Mouse (Mus musculus): ENCODE results near the gene Cd300a.
"Not testable (repeated sequence)": the region's sequence is repeated elsewhere in the genome, so short reads cannot be mapped to it uniquely, and the experiment has no call there.

Cd300a gene

DNA sequence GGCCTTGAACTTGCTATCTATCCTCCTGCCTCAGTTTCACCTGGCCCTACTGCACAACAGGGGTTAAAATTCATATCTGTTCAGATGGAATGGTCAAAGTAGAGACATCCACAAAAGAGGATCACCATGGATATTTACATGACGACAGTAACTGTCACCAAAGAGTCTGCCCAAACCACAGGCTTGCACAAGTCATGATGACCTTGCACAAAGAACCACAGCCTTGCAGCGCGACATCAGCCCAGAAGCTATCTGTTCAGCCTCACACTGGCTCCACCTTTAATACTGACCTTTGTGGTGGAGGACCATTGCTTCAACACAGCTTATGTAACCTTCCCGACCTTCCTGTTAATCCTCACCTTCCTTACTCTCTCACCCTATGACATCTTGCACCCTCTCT lies 17.7 kb downstream of the Cd300a start:
- no peak for DNase-seq (ENCODE audit: low spot score)

- no peak for DNase-seq (ENCODE audit: low spot score)
Measured at GRCm38 (mm10) chr11:114908086-114908485, 18.2 kb downstream of the Cd300a start.

GRCm38 (mm10) chr11:114909538-114909937 lies 19.7 kb downstream of the Cd300a start:
- DNase-seq (ENCODE audit: low spot score), result not testable (repeated sequence)

GRCm38 (mm10) chr11:114912847-114913246 lies 23.0 kb downstream of the Cd300a start:
- peak; percentile 27 for DNase-seq (ENCODE audit: low spot score)

DNA sequence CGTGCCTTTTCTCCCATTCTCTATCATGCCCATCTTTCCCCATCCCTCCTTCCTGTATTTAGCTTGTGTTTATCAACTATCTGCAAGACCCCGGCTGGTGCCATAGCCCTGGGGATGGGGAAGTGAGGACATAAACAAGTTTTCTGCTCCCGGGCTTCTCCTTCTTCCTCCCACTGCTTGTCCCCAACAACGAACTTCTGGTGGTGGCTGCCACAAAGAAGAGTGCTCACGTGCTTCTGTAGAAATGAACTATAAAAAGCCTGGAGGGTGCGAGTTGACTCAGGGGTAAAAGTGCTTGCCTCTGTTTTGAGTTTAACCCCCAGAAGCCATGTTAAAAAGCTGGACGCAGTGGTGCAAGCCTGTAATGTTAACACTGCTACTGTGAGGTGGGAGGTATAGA lies 25.1 kb downstream of the Cd300a start:
- DNase-seq (ENCODE audit: low spot score), result no peak

DNA sequence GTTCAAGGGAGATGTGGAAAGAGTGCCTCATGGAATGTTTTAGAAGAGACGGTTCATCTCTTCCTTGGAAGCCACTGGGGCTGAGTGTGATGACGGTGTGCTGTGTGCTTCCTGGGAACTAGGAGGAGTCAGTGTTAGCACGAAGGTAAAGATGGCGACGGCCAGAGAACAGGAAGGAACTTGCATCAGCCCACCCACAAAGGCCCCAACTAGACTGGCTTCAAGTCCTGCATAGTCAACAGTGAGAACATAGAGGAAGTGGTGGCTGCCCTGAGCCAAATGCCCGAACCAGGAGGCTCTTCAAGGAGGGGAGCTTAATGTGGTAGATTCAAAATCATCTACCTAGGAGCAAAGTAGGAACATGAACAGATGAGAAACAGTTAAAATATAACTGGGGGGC lies 27.3 kb downstream of the Cd300a start:
- DNase-seq (ENCODE audit: low spot score), result no peak

DNA sequence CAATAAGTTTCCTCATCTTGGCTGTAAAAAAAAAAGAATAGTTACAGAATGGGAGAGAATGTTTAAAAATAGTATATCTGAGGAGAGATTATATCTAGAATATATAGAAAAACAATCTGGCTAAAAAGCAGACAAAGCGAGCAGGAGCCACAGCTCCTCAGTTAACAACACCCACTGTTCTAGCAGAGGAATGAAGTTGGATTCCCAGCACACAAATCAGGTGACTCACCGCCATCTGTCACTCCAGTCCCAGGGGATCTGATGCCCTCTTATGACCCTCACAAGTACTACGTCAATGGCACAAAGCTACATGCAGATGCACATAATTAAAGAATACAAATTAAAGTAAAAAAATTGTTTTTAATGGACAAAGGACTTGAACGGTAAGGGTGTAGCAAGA lies 32.6 kb downstream of the Cd300a start:
- no peak for DNase-seq (ENCODE audit: low spot score)

DNA sequence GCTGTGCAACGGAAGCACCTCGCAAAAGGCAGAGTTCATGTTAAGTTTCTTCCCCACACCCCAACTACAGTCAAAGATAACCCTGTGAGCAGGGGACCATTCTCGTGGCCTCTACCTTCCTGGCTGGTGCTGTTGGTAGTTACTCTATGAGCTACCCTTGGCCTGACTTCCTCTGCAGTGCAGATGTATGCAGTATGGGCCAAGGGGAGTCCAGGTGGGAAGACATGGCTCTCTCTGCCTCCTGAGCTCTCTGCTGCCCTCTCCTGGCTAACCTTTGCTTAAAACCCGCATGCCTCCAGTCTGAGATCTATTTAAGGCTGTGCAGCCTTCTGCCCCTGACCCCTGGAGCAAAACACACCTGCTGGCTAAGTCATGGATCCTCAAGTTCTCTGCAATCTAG lies 34.1 kb downstream of the Cd300a start:
- no peak for DNase-seq (ENCODE audit: low spot score)

DNA sequence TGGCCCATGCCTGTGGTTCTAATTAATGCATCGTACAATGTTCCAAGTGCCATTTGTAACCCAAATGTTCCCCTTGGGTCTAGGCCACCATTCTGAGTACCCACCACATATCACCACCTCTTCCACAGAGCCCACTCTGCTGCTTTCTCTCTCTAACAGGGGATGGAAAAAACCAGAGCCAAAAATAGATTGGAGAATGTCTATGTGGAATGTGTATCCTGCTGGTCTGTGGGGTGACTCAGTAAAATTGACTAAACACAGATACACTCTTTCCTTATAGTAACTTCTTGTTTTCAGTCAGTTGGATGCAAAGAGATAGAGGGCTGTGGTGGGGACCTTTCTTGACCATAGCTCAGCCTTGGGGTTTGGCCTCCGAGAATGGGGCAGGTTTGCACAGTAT lies 39.7 kb downstream of the Cd300a start:
- no peak for DNase-seq (ENCODE audit: low spot score)

- no peak for DNase-seq (ENCODE audit: low spot score)
Measured at GRCm38 (mm10) chr11:114931041-114931440, 41.2 kb downstream of the Cd300a start.

GRCm38 (mm10) chr11:114933591-114933990 lies 43.8 kb downstream of the Cd300a start:
- DNase-seq (ENCODE audit: low spot score), result no peak

DNA sequence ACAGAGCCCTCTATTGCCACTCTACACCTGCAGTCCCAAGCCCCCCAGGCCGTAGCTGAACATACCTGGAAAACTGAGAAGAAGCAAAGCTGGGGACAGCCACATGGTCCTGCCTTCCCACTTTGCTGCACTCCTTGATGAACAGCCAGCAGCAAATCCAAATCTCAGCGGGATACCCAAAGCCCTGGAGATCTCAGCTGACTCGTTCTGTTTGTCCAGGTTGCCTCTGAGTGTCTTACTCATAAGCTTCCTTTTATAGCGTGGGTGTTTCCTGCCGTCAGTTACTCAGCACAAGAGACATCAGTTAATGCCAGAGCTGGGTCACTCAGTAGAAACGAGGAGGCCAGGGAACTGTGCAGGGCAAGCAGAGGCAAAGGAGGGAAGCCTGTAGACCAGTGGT lies 44.3 kb downstream of the Cd300a start, which contains the start of gene Cd300lb:
TSS of gene Cd300lb (minus strand) at position 243 of the 400 bp plus-strand sequence.
- no peak for DNase-seq (ENCODE audit: low spot score)
